Mouse (Mus musculus): ENCODE data around the gene Gm8994. TPM values are rescaled to one million over a fixed set of nuclear protein-coding genes. Genes with fewer than 3 reads are reported as not detected.

Gm8994 gene
- not detected for polyA plus RNA-seq (2014; fragmentation: Illumina TruSeq; extraction: RNeasy Lipid Tissue Mini Kit (QIAGEN cat#74804))

DNA sequence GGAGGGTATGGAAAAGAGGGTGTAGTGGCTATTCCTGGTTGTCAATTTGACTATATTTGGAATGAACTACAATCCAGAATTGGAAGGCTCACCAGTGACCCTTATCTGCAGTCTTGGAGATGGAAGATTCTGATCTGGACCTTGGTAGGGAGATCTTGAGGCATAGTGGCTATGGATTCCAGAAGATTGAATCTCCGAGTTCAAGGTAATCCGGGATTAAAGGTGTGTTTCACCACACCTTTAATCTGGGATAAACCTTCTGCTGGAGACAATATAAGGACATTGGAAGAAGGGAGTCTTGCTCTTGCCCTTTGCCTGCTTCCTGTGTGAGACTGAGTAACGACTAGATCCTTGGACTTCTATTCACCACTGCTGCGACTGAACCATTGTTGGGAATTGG, at the start of gene Gm8994:
TSS of gene Gm8994 (plus strand) at position 301 of the 400 bp plus-strand sequence.

Other genes with a start within 250 kb of the Gm8994 start
- gene Grin2b, start 154.0 kb upstream of the Gm8994 start, polyA plus RNA-seq (2014; fragmentation: Illumina TruSeq; extraction: RNeasy Lipid Tissue Mini Kit (QIAGEN cat#74804)), result 3.8 TPM
- gene E330021D16Rik, start 88.0 kb downstream of the Gm8994 start, polyA plus RNA-seq (2014; fragmentation: Illumina TruSeq; extraction: RNeasy Lipid Tissue Mini Kit (QIAGEN cat#74804)), result 32.2 TPM
- gene Atf7ip, start 178.6 kb downstream of the Gm8994 start, polyA plus RNA-seq (2014; fragmentation: Illumina TruSeq; extraction: RNeasy Lipid Tissue Mini Kit (QIAGEN cat#74804)), result 113 TPM